Mouse (Mus musculus) retina, embryonic 14.5 days (tissue): Measurements from ENCODE around the gene Wnt10b.
A peak's percentile ranks its signal among the peaks of the same experiment; 100 is the strongest.
"Not testable (repeated sequence)": the region's sequence is repeated elsewhere in the genome, so short reads cannot be mapped to it uniquely, and the experiment has no call there.

Source experiments
- DNase-seq: peaks from one replicate; pipeline ENCODE4 v3.0.0-alpha.2; 2015; ENCODE audit warnings: low spot score

The Wnt10b gene

DNA sequence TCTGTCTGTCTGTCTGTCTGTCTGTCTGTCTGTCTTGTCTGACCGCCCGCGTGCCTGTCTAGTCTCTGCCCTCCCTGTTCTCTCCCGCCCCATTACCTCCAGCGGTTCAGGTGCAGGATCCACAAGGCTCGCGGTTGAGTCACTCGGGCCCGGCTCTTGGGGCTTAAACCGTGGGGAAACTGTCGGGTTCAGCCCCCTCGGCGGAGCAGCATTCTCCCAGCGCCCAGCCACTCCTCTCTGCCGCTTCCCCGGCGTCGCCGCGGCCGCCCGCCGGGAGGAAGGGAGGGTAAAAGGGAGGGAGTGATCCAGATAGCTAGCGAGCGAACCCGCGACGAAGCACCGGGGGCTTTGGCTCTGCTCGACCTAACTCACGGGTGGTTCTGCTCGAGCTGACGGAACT, at the start of gene Wnt10b:
TSS of gene Wnt10b (minus strand) at position 389 of the 400 bp plus-strand sequence.
- DNase-seq, result no peak

DNA sequence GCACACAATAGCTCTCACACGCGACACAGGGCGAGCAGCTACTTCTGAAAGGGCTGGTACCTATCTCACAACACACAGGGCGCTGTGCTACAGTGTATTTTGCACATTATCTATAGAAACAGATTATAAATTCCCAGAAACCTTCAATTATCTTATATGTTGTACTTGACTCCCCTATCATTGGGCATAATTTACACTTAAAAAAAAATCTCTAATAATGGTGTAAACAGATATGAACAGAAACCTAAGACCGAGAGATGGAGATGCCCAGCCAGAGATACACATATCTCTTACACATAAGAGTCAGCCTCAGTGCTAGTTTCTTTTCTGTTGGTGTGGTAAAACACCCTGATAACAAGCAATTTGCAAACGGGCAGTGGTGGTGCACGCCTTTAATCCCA, 49.7 kb upstream of the Wnt10b start:
- no peak for DNase-seq

- DNase-seq, result no peak
These were observed 45.5 kb upstream of the Wnt10b start for GRCm38 (mm10) chr15:98823434-98823833.

- no peak for DNase-seq
These were observed 44.2 kb upstream of the Wnt10b start for GRCm38 (mm10) chr15:98822147-98822546.

DNA sequence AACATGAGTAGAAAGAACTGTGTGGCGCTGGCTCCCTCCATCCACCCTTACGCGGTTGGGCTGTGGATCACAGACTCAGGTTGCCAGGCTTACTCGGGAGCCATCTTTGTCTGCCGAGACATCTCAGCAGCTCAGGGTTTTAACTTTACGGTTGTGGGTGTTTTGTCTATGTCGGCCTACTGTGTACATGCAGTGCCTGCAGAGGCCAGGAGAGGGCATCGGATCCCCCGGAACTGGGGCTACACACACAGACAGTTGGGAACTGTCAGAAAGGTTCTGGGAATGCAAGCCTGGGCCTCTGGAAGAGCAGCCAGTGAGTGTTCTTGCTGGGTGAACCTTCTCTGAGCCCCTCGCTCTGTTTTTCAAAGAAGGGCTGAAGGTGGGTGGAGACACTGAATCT, 43.5 kb upstream of the Wnt10b start:
- no peak for DNase-seq

DNA sequence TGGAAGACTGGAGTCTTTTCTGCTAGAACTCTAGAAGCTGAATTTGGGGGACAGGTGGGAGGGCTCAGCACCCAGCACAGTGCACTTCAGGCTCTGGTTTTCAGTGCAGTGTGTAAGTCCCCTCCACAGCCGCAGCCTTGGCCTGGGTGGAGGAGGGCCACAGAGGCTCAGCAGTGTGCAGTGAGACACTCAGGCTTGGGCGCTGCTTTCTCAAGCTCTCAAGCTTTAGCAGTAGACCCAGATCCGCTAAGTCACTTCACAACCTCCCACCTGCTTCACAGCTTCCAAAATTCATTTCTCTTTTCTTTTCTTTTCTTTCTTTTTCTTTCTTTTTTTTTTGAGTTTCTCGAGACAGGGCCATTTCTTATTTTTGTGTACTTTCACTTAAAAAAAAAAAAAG, 43.0 kb upstream of the Wnt10b start:
- DNase-seq, result no peak

- DNase-seq, result no peak
These were observed 40.2 kb upstream of the Wnt10b start for GRCm38 (mm10) chr15:98818171-98818570.

GRCm38 (mm10) chr15:98812741-98813424, 34.9 kb upstream of the Wnt10b start:
- no peak for DNase-seq

GRCm38 (mm10) chr15:98810212-98810611, 32.3 kb upstream of the Wnt10b start:
- DNase-seq, result not testable (repeated sequence)

GRCm38 (mm10) chr15:98809390-98809789, 31.4 kb upstream of the Wnt10b start, which contains the start of gene Ddn:
Ddn (minus strand) TSS chr15:98809490.
- DNase-seq, result no peak

GRCm38 (mm10) chr15:98808651-98809134, 30.7 kb upstream of the Wnt10b start:
- no peak for DNase-seq

DNA sequence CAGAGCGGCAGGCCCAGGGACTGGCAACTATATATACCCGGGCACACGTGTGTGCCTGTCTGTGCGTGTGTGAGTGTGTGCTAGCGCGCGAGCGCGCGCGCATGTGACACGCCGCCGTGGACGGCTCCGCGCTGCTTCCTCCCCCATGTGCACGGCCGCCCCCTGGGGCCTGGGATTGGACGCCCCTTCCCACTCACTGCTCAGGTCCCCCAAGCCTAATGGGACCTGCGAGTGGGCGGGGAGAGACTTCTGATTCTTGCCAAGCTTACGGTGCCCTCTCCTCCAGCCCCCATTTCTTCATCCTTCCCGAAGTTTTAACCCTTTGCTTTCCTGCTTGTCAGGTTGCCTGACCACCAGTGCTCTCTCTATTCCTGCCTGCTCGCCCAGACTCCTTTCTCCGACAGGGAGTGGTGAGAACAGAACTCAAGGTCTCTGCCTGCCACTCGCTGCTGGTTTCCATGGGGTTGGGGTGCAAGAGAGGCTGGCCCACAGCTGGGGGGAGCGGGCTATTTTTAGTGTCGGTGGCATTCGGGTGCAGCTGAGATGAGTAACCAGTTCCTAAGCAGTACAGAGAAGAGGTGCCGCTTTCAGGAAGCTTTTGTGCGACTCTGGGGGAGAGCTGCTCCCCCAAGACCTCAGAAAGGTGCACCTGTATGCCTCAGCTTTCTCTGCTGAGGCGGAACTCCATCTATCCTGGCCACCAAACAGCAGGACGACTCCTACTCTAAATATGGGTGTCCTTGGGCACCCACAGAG, 30.1 kb upstream of the Wnt10b start:
- DNase-seq, result no peak

DNA sequence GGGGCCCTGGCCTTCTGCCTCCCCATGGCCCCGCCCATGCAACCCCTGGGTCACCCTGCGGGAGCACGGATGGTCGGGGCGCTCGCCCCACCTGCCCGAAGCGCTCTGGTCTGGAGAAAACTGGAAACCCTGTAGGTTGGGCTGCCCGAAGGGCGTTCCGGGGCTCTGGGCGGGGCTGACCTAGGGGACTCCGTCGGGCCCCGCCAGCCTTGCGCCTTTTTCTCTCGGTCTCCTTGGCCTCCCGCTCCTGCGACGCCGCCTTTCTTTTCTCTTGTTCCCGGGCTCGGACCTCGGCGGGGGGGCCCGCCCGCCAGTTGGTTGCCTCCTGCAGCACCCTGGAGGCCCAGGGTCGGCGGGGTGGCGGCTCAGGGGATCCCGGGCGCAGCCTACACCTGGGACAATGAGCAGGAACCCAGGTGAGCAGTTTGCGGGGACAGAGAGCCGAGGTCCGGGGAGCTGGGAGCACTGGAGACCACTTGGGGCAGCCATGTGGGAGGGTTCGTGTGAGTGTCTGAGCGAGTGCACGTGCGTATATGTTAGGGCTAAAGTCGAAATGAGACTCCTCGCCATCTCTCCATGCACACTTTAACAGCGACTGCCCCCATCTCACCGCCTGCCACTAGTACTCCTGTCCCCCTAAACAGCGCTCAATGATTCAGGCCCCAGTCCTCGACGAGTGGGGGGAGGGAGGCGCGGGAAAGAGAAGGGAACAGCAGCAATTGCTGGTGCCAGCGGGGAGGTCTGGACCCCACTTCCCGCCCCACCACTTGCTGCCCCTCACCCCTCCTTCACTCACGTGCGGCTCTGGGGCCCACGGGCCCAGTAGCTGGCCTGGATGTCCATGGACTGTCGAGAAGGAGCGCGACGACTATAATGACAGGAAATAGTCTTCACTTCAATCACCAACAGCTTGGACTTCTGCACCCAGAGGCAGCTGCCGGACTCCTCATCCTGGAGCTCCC, 29.1 kb upstream of the Wnt10b start:
- no peak for DNase-seq

DNA sequence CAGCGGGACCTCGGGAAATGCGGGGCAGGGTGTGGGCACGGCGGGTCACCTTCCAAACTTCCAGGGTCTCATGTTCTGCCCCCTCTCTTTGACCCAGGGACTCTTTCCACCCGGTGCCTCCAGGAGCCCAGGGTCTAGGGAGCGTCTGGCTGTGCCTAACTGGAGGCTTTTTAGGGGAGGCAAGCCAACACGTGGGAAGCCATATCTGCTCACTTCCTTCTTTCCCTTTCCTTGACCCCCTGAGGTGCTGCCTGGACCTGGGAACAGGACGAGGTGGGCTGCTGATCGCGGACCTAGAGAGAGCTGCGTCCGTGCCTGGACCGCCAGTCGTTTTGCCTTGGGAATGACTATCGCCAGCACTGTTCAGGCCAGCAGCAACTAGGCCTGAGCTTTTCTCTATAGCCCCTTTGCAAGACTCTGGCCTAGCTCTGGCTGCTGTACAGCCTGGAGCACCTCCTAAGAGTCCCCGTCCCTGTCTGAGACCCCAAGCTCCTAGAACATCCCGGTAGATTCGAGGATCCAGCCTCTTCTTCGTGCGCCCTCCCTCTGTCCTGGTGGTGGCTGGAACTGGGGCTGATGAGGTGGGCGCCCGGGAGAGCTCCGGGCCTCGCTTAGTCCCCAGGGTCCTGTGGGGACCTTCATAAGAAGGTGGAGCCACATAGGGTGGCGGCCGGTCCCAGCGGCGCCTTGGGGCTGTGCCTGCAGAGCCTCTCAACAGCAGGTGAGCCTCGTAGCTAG, 28.3 kb upstream of the Wnt10b start:
- DNase-seq, result no peak

DNA sequence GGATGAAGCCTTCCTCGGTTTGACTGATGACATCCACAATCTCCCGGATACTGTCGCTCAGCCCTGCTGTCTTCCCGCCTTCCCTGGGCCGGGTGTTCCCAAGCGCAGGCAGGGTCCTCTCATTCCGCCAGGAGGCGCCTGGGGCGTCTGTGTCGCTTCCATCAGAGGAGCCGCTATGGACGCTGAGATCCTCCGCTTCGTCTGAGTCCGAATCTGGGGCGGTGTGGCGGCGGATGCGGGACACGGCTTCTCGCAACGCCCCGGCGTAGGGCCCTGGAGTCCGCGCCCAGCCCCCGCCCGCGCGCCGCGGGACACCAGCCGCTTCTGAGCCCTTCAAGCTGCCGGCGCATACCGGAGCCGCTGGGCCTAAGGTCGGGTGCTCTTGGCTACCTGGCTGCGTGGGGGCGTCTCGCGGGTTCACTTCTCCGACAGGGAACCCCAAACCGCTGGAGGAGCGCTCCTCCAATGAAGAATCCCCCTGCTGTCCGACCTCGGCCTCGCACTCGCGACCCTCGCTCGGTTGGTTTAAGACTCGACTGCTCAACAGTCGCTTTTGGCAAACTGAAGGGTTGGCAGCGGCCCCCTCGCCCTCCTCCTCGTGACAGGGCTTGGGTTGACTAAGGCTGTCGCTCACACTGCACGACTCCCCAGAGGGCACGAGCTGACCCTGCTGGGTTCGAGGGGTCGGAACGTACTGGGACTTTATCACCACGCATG, 27.5 kb upstream of the Wnt10b start:
- peak; percentile 84 for DNase-seq

GRCm38 (mm10) chr15:98804054-98804453, 26.1 kb upstream of the Wnt10b start:
- DNase-seq, result peak; percentile 92

DNA sequence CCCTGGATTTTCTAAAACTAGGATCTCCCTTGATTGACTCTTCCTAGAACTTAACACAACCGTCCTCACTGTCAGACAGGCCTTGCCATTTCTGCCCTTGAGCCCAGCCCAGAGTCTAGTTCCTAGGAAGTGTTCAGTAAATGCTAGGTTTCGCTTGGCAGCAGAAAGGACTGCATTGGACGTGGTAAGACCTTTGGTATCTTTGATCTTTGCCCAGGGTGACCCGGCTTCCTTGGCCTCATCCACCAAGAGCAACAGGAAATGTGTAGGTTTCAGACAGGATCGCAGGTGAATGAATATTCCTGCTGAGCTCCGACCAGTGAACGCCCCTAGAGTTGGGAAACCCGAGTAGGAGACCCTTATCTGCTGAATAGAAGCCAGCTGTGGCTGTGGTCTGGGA, 25.0 kb upstream of the Wnt10b start:
- DNase-seq, result no peak

- peak; percentile 97 for DNase-seq
These were observed 21.4 kb upstream of the Wnt10b start for GRCm38 (mm10) chr15:98799396-98799795.

DNA sequence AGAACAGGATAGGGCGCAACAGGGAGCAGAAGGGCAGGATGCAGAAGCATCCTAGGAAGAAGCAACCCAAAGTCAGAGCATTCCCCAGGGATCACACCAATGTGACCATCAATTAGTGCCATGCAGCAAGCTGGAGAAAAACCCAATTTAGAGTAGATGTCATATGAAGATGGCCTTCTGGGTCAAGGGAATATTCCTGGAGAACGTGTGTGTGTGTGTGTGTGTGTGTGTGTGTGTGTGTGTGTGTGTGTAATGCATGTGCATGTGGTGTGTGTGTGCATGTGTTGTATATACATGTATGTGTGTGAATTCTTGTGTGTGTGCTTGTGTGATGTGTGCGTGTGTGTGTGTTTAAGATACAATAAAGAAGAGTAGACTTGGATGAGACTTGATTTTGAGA, 21.0 kb upstream of the Wnt10b start:
- no peak for DNase-seq

GRCm38 (mm10) chr15:98797835-98798492, 20.0 kb upstream of the Wnt10b start:
- DNase-seq, result peak; percentile 80
